Mouse (Mus musculus) lung, adult 18-20 months (tissue): ENCODE data around the gene Lypd3.
"Not testable (repeated sequence)": the region's sequence is repeated elsewhere in the genome, so short reads cannot be mapped to it uniquely, and the experiment has no call there.

Experiments used
- DNase-seq, 2 experiments: peaks; one replicate each; pipeline ENCODE4 v3.0.0; 2022; ENCODE audit warnings: mixed read lengths in 2 of 2

Lypd3 gene

GRCm38 (mm10) chr7:24612308-24612910, 23.9 kb upstream of the Lypd3 start:
- DNase-seq: no peak

GRCm38 (mm10) chr7:24614816-24615215, 21.5 kb upstream of the Lypd3 start:
- no peak for DNase-seq

GRCm38 (mm10) chr7:24617763-24618162, 18.6 kb upstream of the Lypd3 start:
- no peak for DNase-seq

GRCm38 (mm10) chr7:24618374-24618773, 18.0 kb upstream of the Lypd3 start:
- DNase-seq: not testable (repeated sequence)

GRCm38 (mm10) chr7:24619671-24620397, 16.5 kb upstream of the Lypd3 start:
- no peak for DNase-seq

GRCm38 (mm10) chr7:24621193-24621592, 15.2 kb upstream of the Lypd3 start:
- DNase-seq: no peak

- DNase-seq: no peak
These were observed 13.4 kb upstream of the Lypd3 start for GRCm38 (mm10) chr7:24622967-24623366.

GRCm38 (mm10) chr7:24628685-24629610, 7.4 kb upstream of the Lypd3 start:
- peak; percentile 87 to 91 for DNase-seq

- no peak for DNase-seq
These were observed 6.7 kb upstream of the Lypd3 start for GRCm38 (mm10) chr7:24629672-24630071.

GRCm38 (mm10) chr7:24630116-24630880, 6.1 kb upstream of the Lypd3 start:
- no peak for DNase-seq

- no peak for DNase-seq
These were observed 696 bp downstream of the Lypd3 start for GRCm38 (mm10) chr7:24637046-24637445.

GRCm38 (mm10) chr7:24638026-24638856, 1.9 kb downstream of the Lypd3 start:
- DNase-seq: peak; percentile 36 to 45

- no peak for DNase-seq
These were observed 4.1 kb downstream of the Lypd3 start for GRCm38 (mm10) chr7:24640450-24640849.

- DNase-seq: peak; percentile 42 to 51
These were observed 6.1 kb downstream of the Lypd3 start for GRCm38 (mm10) chr7:24642491-24642890.

GRCm38 (mm10) chr7:24644492-24644891, 8.1 kb downstream of the Lypd3 start:
- DNase-seq: no peak

GRCm38 (mm10) chr7:24644996-24645395, 8.6 kb downstream of the Lypd3 start:
- DNase-seq: no peak

GRCm38 (mm10) chr7:24646486-24646885, 10.1 kb downstream of the Lypd3 start:
- DNase-seq: no peak

GRCm38 (mm10) chr7:24653681-24654080, 17.3 kb downstream of the Lypd3 start:
- peak; percentile 53 to 55 for DNase-seq

- DNase-seq: no peak
These were observed 23.5 kb downstream of the Lypd3 start for GRCm38 (mm10) chr7:24659737-24660357.

- peak in 1 of 2 experiments; percentile 4 for DNase-seq
These were observed 25.0 kb downstream of the Lypd3 start for GRCm38 (mm10) chr7:24661118-24661904.
